Mouse (Mus musculus): ENCODE results near the gene Plcg2. TPM values are rescaled to one million over a fixed set of nuclear protein-coding genes. Genes with fewer than 3 reads are reported as not detected.

Gene Plcg2
- polyA plus RNA-seq, 1 experiment from 2014 or later = 1.6 TPM

Small RNA genes within 50 kb of the gene (microRNA-seq; reads per million reads assigned to microRNA genes)
- gene Gm27361 (not detected), gene Mir7077 (not detected), gene Mir7078 (not detected)

Other genes with a start within 250 kb of the Plcg2 start
- gene Cmip, start 241.2 kb upstream of the Plcg2 start, polyA plus RNA-seq (2015; fragmentation: Nextera tagmentation; extraction: Ambion mirVana) = 184 and 203 TPM in 2 replicates
- gene Sdr42e1, start 175.4 kb downstream of the Plcg2 start, polyA plus RNA-seq (2015; fragmentation: Nextera tagmentation; extraction: Ambion mirVana) = 1.6 and 2.1 TPM in 2 replicates
- 0.24 and 0.26 TPM in 2 replicates for gene Hsd17b2, start 203.6 kb downstream of the Plcg2 start, polyA plus RNA-seq (2015; fragmentation: Nextera tagmentation; extraction: Ambion mirVana)